Mouse (Mus musculus) spleen, postnatal 10 days (tissue): ENCODE data around the gene Ap4b1.
A peak's percentile ranks its signal among the peaks of the same experiment; 100 is the strongest.
"Not testable (repeated sequence)": the region's sequence is repeated elsewhere in the genome, so short reads cannot be mapped to it uniquely, and the experiment has no call there.

ENCODE experiments used
- DNase-seq, 2 experiments: peaks; one replicate each; pipeline ENCODE4 v3.0.0; 2021 to 2022; ENCODE audit warnings: low spot score in 2 of 2

The Ap4b1 gene

GRCm38 (mm10) chr3:103799507-103799906, 9.8 kb upstream of the Ap4b1 start:
- DNase-seq: peak in 1 of 2 experiments; percentile 71

GRCm38 (mm10) chr3:103801631-103802531, 7.4 kb upstream of the Ap4b1 start:
- DNase-seq: peak; percentile 64 to 76

GRCm38 (mm10) chr3:103802861-103803260, 6.5 kb upstream of the Ap4b1 start:
- DNase-seq: peak in 1 of 2 experiments; percentile 34

- no peak for DNase-seq
These were observed 3.6 kb upstream of the Ap4b1 start for GRCm38 (mm10) chr3:103805671-103806070.

GRCm38 (mm10) chr3:103809799-103810150, 455 bp downstream of the Ap4b1 start:
- DNase-seq: no peak

GRCm38 (mm10) chr3:103810967-103811366, 1.6 kb downstream of the Ap4b1 start:
- DNase-seq: no peak

- DNase-seq: no peak
These were observed 18.2 kb downstream of the Ap4b1 start for GRCm38 (mm10) chr3:103827548-103827947.

GRCm38 (mm10) chr3:103829036-103829435, 19.7 kb downstream of the Ap4b1 start:
- no peak for DNase-seq

GRCm38 (mm10) chr3:103830681-103831080, 21.4 kb downstream of the Ap4b1 start:
- not testable (repeated sequence) for DNase-seq

GRCm38 (mm10) chr3:103831146-103831545, 21.8 kb downstream of the Ap4b1 start:
- no peak for DNase-seq

- no peak for DNase-seq
These were observed 23.1 kb downstream of the Ap4b1 start, which contains the start of gene Bcl2l15 for GRCm38 (mm10) chr3:103832426-103832825. TSS of gene Bcl2l15 (plus strand) at chr3:103832601.

GRCm38 (mm10) chr3:103834001-103834400, 24.7 kb downstream of the Ap4b1 start:
- no peak for DNase-seq

- no peak for DNase-seq
These were observed 26.1 kb downstream of the Ap4b1 start for GRCm38 (mm10) chr3:103835272-103835950.

- no peak for DNase-seq
These were observed 26.6 kb downstream of the Ap4b1 start for GRCm38 (mm10) chr3:103835951-103836310.

- no peak for DNase-seq
These were observed 27.1 kb downstream of the Ap4b1 start for GRCm38 (mm10) chr3:103836453-103836852.

GRCm38 (mm10) chr3:103839711-103840110, 30.4 kb downstream of the Ap4b1 start:
- DNase-seq: no peak

GRCm38 (mm10) chr3:103840195-103840594, 30.9 kb downstream of the Ap4b1 start:
- not testable (repeated sequence) for DNase-seq

- not testable (repeated sequence) for DNase-seq
These were observed 31.6 kb downstream of the Ap4b1 start for GRCm38 (mm10) chr3:103840946-103841345.

GRCm38 (mm10) chr3:103850644-103851363, 41.5 kb downstream of the Ap4b1 start:
- no peak for DNase-seq

GRCm38 (mm10) chr3:103851481-103851880, 42.2 kb downstream of the Ap4b1 start:
- no peak for DNase-seq

- no peak for DNase-seq
These were observed 42.6 kb downstream of the Ap4b1 start for GRCm38 (mm10) chr3:103851882-103852281.
